Mouse (Mus musculus) left cerebral cortex, adult 8-10 months (tissue): ENCODE data around the gene Ap2a1. TPM values are rescaled to one million over a fixed set of nuclear protein-coding genes. Genes with fewer than 3 reads are reported as not detected.

Experiments used
- DNase-seq, 2 experiments: peaks; one replicate each; pipeline ENCODE4 v3.0.0; 2022; ENCODE audit warnings: low spot score in 2 of 2
- total RNA-seq, 4 experiments: library from RNA; stranded (reverse); gene quantifications; 2 replicates each; pipeline ENCODE4 v1.2.4; 2022

Ap2a1 gene
- total RNA-seq: 100 to 1,000 TPM; 312 to 359 (median 323) TPM

GRCm38 (mm10) chr7:44929204-44930151, at the start of gene Ap2a1:
Gene Ap2a1 (minus strand): TSS chr7:44929496.
- DNase-seq: peak; percentile 95 to 100

- DNase-seq: no peak
Measured at GRCm38 (mm10) chr7:44978300-44978699, 49.0 kb upstream of the Ap2a1 start.

GRCm38 (mm10) chr7:44975117-44975419, 45.8 kb upstream of the Ap2a1 start:
- DNase-seq: no peak

GRCm38 (mm10) chr7:44974383-44975116, 45.3 kb upstream of the Ap2a1 start, which contains the start of gene Cpt1c:
Gene Cpt1c (minus strand): TSS chr7:44974851.
- DNase-seq: peak; percentile 81 to 84

- DNase-seq: no peak
Measured at GRCm38 (mm10) chr7:44973415-44974130, 44.3 kb upstream of the Ap2a1 start.

GRCm38 (mm10) chr7:44971142-44971541, 41.8 kb upstream of the Ap2a1 start:
- DNase-seq: no peak

- DNase-seq: peak in 1 of 2 experiments; percentile 83
Measured at GRCm38 (mm10) chr7:44970231-44970691, 41.0 kb upstream of the Ap2a1 start.

- DNase-seq: no peak
Measured at GRCm38 (mm10) chr7:44966638-44967037, 37.3 kb upstream of the Ap2a1 start.

- DNase-seq: no peak
Measured at GRCm38 (mm10) chr7:44965975-44966374, 36.7 kb upstream of the Ap2a1 start.

GRCm38 (mm10) chr7:44964990-44965389, 35.7 kb upstream of the Ap2a1 start:
- no peak for DNase-seq

GRCm38 (mm10) chr7:44962831-44963230, 33.5 kb upstream of the Ap2a1 start:
- no peak for DNase-seq

GRCm38 (mm10) chr7:44962337-44962736, 33.0 kb upstream of the Ap2a1 start:
- no peak for DNase-seq

- DNase-seq: no peak
Measured at GRCm38 (mm10) chr7:44960512-44960910, 31.2 kb upstream of the Ap2a1 start.

GRCm38 (mm10) chr7:44959874-44960511, 30.7 kb upstream of the Ap2a1 start:
- no peak for DNase-seq

GRCm38 (mm10) chr7:44959281-44959680, 30.0 kb upstream of the Ap2a1 start:
- no peak for DNase-seq

- peak in 1 of 2 experiments; percentile 11 for DNase-seq
Measured at GRCm38 (mm10) chr7:44958208-44958607, 28.9 kb upstream of the Ap2a1 start.

- DNase-seq: no peak
Measured at GRCm38 (mm10) chr7:44957183-44957835, 28.0 kb upstream of the Ap2a1 start.

- DNase-seq: no peak
Measured at GRCm38 (mm10) chr7:44956266-44956665, 27.0 kb upstream of the Ap2a1 start.

GRCm38 (mm10) chr7:44955628-44956027, 26.3 kb upstream of the Ap2a1 start:
- no peak for DNase-seq

GRCm38 (mm10) chr7:44954091-44954885, 25.0 kb upstream of the Ap2a1 start:
- DNase-seq: no peak
